Mouse (Mus musculus): ENCODE measurements around the gene Cd68.
"Not testable (repeated sequence)": the region's sequence is repeated elsewhere in the genome, so short reads cannot be mapped to it uniquely, and the experiment has no call there.

The Cd68 gene

DNA sequence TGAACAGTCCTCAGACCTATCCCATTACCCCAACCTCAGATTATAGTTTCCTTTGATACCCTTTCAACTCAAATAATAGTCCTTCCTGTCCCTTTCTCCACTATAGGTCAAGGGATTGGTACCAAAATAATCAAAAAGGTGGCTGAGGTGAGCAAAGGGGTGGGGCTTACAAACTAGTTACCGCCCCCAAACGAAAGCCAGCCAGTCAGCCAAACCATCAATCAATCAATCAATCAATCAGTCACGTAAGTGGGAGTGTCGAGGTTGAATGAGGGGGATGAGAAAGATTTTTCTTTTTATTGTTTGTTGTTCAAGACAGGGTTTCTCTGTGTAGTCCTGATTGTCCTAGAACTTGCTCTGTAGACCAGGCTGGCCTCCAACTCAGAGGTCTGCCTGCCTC lies 42.9 kb downstream of the Cd68 start:
- DNase-seq (ENCODE audit: low spot score) = no peak

DNA sequence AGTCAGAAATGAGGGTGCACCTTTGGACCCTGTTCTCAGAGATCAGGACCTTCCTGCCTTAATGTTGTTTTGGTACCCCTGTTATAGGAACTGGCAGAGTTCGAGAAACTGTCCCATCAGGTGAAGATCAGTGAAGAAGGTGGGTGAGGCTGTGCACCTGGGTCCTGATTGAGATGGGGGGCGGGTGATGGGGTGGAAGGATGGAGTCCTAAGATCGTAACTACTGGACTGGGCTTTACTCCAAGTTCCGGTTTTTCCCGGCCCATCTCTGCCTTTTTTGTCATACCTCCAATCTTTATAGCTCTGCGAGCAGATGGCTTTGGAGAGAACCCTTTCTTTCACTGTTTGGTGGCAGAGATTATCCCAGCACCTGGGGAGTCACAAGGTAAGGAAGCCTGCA lies 43.5 kb downstream of the Cd68 start:
- no peak for DNase-seq (ENCODE audit: low spot score)

DNA sequence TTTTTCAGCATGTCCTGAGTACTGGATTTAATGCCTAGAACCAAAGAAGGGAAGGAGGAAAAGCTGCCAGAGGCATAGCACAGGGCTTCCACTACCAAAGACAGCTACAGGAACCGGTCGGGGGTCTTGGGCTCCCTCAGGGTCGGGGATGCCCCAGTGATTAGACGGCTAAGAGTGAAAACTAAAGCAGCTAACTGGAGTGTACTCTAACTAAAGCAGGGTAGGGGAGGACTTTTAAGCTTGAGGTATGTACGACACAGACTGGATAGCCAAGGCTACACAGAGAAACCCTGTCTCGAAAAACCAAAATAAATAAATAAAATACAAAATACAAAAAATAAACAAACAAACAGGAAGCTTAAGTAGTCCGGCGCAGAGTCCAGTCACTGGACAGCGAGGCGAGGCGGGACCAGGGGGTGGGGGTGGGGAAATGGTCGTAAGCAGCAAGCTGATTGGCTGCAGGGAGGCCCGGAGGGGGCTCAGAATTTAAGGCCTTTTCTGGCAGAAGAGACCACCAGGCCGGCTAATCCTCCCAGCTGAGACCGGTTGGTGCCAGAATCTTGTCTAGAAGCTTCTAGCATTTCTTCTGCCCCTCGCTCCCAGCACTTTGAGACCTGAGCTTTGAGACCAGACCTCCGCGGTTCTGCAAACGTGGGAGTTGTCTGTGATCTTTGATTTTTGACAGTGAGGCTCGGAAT lies 44.2 kb downstream of the Cd68 start, which contains the start of gene Sat2:
Gene Sat2, plus strand, starts transcription at position 454 of the 698 bp plus-strand sequence.
- DNase-seq (ENCODE audit: low spot score) = no peak

DNA sequence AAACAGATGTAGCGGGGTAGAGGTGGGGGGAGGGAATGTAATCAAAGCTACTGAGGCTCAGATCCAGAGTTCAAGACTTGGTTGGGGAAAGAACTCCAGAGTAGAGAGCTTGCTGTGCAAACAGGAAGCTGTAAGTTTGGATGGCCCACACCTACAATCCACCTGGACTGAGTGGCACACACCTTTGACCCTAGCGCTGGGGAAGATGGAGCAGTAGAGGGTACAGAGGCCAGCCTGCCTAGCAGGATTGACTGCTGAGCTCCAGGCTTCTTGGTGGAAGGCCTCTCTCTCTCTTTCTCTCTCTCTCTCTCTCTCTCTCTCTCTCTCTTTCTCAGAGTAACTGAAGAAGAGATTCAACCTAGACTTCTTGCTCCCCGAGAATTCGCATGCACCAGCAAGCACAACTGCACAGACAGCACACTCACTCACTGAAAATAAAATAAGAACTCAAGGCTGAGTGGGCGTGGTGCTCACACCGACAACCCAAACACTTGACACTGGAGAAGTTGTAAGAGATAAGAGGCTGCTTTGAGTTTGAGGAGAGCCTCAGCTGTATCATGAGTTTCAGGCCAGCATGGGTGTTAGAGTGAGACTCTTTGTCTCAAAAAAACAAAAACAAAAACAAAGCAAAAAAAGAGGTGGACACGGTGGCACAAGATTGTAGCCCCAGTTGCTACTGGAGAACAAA lies 45.4 kb downstream of the Cd68 start:
- DNase-seq (ENCODE audit: low spot score) = no peak

DNA sequence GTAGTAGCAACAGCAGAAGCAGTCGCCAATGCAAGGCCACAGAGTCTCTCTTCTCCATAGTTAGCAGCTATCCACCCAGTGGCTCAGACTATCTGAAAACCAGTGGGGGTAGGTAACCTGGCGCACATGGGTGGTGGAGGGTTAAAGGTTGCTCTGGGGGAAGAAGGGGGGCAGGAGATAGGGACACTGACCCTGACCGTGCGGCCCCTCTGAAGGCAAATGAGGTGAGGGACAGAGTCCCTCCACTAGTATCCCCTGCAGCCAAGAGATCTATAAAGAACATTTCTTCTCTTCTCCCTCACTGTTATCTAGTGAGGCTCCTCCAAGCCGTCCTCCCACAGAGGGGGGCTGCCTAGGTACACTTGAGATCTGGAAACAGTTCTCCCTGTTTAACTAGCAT lies 48.1 kb downstream of the Cd68 start, which contains the start of gene Shbg:
Gene Shbg, minus strand, starts transcription at position 101 of the 400 bp plus-strand sequence.
- no peak for DNase-seq (ENCODE audit: low spot score)

DNA sequence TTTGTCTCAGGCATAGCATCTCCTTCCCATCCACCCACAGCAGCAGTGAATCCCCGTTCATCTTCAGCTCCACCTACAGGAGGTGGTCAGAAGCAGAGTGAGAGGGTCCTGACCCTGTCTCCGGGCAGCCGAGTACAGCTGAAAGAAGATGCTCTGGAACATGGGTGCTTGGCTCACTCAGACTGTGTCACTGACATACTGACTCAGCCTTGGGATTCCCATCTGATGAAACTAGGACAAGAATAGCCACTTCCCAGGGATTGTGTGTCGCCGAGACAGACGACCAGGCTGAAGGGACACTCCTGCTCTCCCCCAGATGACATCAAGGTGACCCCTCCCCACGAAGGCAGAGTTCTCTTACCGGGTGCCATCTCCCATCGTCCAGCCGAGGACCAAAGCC lies 49.2 kb downstream of the Cd68 start:
- DNase-seq (ENCODE audit: low spot score) = no peak

DNA sequence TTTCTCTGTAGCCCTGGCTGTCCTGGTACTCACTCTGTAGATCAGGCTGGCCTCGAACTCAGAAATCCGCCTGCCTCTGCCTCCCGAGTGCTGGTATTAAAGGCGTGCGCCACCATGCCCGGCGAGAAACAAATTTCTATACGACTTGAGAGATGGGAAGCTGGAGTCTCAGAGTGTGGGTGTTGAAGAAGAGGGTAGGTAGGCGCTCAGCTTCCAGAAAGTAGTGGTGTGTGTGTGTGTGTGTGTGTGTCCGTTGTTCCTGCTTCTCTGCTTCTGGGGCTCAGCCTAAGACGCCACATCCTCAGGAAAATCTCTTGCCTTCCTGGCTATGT lies 51.7 kb downstream of the Cd68 start:
- not testable (repeated sequence) for DNase-seq (ENCODE audit: low spot score)

Measured in urinary bladder, postnatal 10 days (tissue).